Mouse (Mus musculus) thymus, adult 2 months (tissue): Measurements from ENCODE around the gene Rem2. TPM values are rescaled to one million over a fixed set of nuclear protein-coding genes. Genes with fewer than 3 reads are reported as not detected.

Source experiments
- DNase-seq: peaks from one replicate; pipeline ENCODE4 v3.0.0; 2021
- H3K27ac ChIP-seq: fragments of 200-500 bp; 2 replicates; pipeline ENCODE4 v1.5.1; 2012; ENCODE audit warnings: low read length, control low read depth; ENCODE audit not compliant: control insufficient read depth, insufficient read depth
- H3K27me3 ChIP-seq: fragments of 200-500 bp; 2 replicates; pipeline ENCODE4 v1.6.1; 2012; ENCODE audit warnings: mild to moderate bottlenecking, low read length, moderate library complexity, mixed read lengths; ENCODE audit not compliant: control insufficient read depth, insufficient read depth
- H3K36me3 ChIP-seq: fragments of 200-500 bp; 2 replicates; pipeline ENCODE4 v1.6.1; 2012; ENCODE audit warnings: mild to moderate bottlenecking, low read length, moderate library complexity; ENCODE audit not compliant: control insufficient read depth, insufficient read depth
- H3K4me1 ChIP-seq: fragments of 200-500 bp; replicated peaks from 2 replicates; pipeline ENCODE4 v1.6.1; 2012; ENCODE audit warnings: low read length; ENCODE audit not compliant: control insufficient read depth, insufficient read depth
- H3K4me3 ChIP-seq: fragments of 200-500 bp; 2 replicates; pipeline ENCODE4 v1.5.1; 2012; ENCODE audit warnings: mild to moderate bottlenecking, low read length, control low read depth, moderate library complexity; ENCODE audit not compliant: control insufficient read depth, insufficient read depth
- CTCF ChIP-seq: fragments of 200-500 bp; IDR thresholded peaks from 2 replicates; pipeline ENCODE4 v1.5.1; 2012; ENCODE audit warnings: mild to moderate bottlenecking, control low read depth, low read length, moderate library complexity, borderline replicate concordance; ENCODE audit not compliant: control insufficient read depth, poor library complexity, insufficient read depth; ENCODE audit errors: extremely low read depth
- POLR2A ChIP-seq: fragments of 200-500 bp; IDR thresholded peaks from 2 replicates; pipeline ENCODE4 v1.6.1; 2012; ENCODE audit warnings: mild to moderate bottlenecking, low read length, control low read depth, moderate library complexity; ENCODE audit not compliant: control insufficient read depth, poor library complexity, insufficient read depth; ENCODE audit errors: extremely low read depth
- WGBS: fragments of 180-500 bp; shearing (Covaris S2); methylation state at CpG from one replicate; pipeline ENCODE4 v1.1.7; 2018; 5-methylcytosine and 5-hydroxymethylcytosine counted together
- polyA plus RNA-seq: library from polyadenylated mRNA; depleted of rRNA; stranded (reverse); fragments of >200 nt; gene quantifications from 2 replicates; pipeline ENCODE4 v1.2.3, GENCODE M21; 2012

Rem2 gene
- polyA plus RNA-seq, 1 experiment: 1.00 TPM

- DNase-seq: no peak
- Histone ChIP-seq H3K4me1 (peaks cover 7% of the 10 kb centered on the region), H3K27me3 (no peaks in the 10 kb centered on the region), H3K36me3 (no peaks in the 10 kb centered on the region), H3K4me3 (no peak overlapping the region), H3K27ac (no peak overlapping the region)
- 90% methylated on average over 2 of the region's 2 CpGs for WGBS
- TF ChIP-seq POLR2A (no peak), CTCF (no peak)
These were observed 25.5 kb downstream of the Rem2 start for GRCm38 (mm10) chr14:54501365-54501764.

- no peak overlapping the region for H3K27ac ChIP-seq
These were observed 27.2 kb downstream of the Rem2 start for GRCm38 (mm10) chr14:54503092-54503491.

GRCm38 (mm10) chr14:54509774-54510173 lies 33.9 kb downstream of the Rem2 start:
- 96% methylated on average over 9 of the region's 9 CpGs for WGBS
- Histone ChIP-seq H3K27ac (no peak overlapping the region), H3K4me3 (no peak overlapping the region), H3K36me3 (peaks cover 75% of the 10 kb centered on the region), H3K27me3 (no peaks in the 10 kb centered on the region), H3K4me1 (no peaks in the 10 kb centered on the region)
- DNase-seq: no peak
- TF ChIP-seq CTCF (no peak), POLR2A (no peak)

More at GRCm38 (mm10) chr14:54503092-54503491, 27.2 kb downstream of the Rem2 start:
- DNase-seq: no peak
- no peak for TF ChIP-seq CTCF
- TF ChIP-seq POLR2A: no peak
- no peak overlapping the region for H3K4me3 ChIP-seq
- WGBS: 94% methylated on average over 2 of the region's 2 CpGs
- peaks cover 7% of the 10 kb centered on the region for H3K4me1 ChIP-seq
- H3K36me3 ChIP-seq: peaks cover 13% of the 10 kb centered on the region
- no peaks in the 10 kb centered on the region for H3K27me3 ChIP-seq

GRCm38 (mm10) chr14:54516710-54517310 lies 40.9 kb downstream of the Rem2 start:
- no peak for TF ChIP-seq CTCF
- no peak for TF ChIP-seq POLR2A
- Histone ChIP-seq H3K4me1 (peaks cover 24% of the 10 kb centered on the region), H3K4me3 (peak overlapping the region; percentile 78), H3K27ac (no peak overlapping the region), H3K36me3 (peaks cover 30% of the 10 kb centered on the region), H3K27me3 (no peaks in the 10 kb centered on the region)
- WGBS: 1% methylated on average over 17 of the region's 17 CpGs
- no peak for DNase-seq

GRCm38 (mm10) chr14:54523600-54523999 lies 47.7 kb downstream of the Rem2 start:
- DNase-seq: no peak
- 56% methylated on average over 6 of the region's 6 CpGs for WGBS
- Histone ChIP-seq H3K27me3 (no peaks in the 10 kb centered on the region), H3K4me3 (no peak overlapping the region), H3K4me1 (peaks cover 36% of the 10 kb centered on the region), H3K36me3 (no peaks in the 10 kb centered on the region), H3K27ac (no peak overlapping the region)
- TF ChIP-seq POLR2A (no peak), CTCF (no peak)

- TF ChIP-seq CTCF (no peak), POLR2A (no peak)
- DNase-seq: peak; percentile 22
- Histone ChIP-seq H3K4me1 (peaks cover 17% of the 10 kb centered on the region), H3K27me3 (no peaks in the 10 kb centered on the region), H3K27ac (no peak overlapping the region), H3K36me3 (no peaks in the 10 kb centered on the region), H3K4me3 (0 out of 2 replicates have a peak overlapping the region, but pooled peaks have one; percentile 11)
- 13% methylated on average over 18 of the region's 18 CpGs for WGBS
These were observed 51.5 kb downstream of the Rem2 start for GRCm38 (mm10) chr14:54527227-54528006.

GRCm38 (mm10) chr14:54528007-54528393 lies 52.1 kb downstream of the Rem2 start:
- WGBS: 14% methylated on average over 5 of the region's 5 CpGs
- peaks cover 13% of the 10 kb centered on the region for H3K4me1 ChIP-seq
- peak; percentile 22 for DNase-seq
- TF ChIP-seq CTCF (no peak), POLR2A (no peak)
- H3K27ac ChIP-seq: peak overlapping the region; percentile 10; the same call in 1 of the 2 replicates
- H3K27me3 ChIP-seq: no peaks in the 10 kb centered on the region
- no peak overlapping the region for H3K4me3 ChIP-seq
- no peaks in the 10 kb centered on the region for H3K36me3 ChIP-seq
